Mouse (Mus musculus): ENCODE measurements around the gene Fxr2. TPM values are rescaled to one million over a fixed set of nuclear protein-coding genes. Genes with fewer than 3 reads are reported as not detected.

Gene Fxr2
- polyA plus RNA-seq, 1 experiment = 66.3 TPM

DNA sequence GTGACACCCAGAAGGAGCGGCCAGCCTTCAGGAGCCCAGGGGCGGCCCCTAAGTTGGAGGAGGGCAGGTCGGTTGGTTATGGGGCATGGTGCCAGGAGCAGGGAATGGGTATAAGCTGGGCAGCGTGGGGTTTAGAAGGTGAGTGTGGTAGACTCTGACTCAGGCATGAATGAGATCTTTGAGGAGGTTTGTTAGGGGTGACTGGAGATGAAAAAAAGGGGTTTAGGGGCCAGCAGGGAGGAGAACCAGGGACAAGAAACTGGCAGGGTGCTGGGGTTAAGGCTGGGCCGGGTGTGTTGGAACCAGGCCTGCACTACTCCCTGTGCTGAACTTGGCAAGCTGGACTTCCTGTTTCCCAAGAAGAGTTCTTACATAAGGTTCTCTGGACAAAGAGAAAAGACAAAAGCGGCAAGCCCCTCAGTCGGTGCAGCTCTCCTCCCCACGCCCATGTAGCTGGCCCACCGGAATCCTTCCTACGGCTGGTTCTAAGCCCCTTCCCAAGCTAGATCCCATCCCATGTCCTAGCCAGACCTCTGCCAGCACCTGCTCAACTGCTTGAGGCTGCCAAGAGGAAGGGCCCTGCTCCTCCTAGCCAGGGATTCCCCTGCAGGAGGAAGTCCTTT lies 52.8 kb downstream of the Fxr2 start, which contains the start of gene Tnfsf13:
Gene Tnfsf13 (minus strand): TSS at position 259 of the 623 bp plus-strand sequence.
- WGBS = 17% methylated on average over 10 of the region's 10 CpGs
- peak within 1 kb of the TSS; percentile 38 for H3K4me3 ChIP-seq (replicated peaks; ENCODE audit: control insufficient read depth, low read depth, low read length)
- peak within 1 kb of the TSS; percentile 86 for H3K27ac ChIP-seq (ENCODE audit: control insufficient read depth, insufficient read depth, low read depth, low read length, poor library complexity)

GRCm38 (mm10) chr11:69686377-69686776 lies 53.6 kb downstream of the Fxr2 start:
- no peak overlapping the region for H3K4me3 ChIP-seq (replicated peaks; ENCODE audit: control insufficient read depth, low read depth, low read length)
- WGBS = 42% methylated on average over 4 of the region's 4 CpGs

More for the DNA sequence above, 52.8 kb downstream of the Fxr2 start, which contains the start of gene Tnfsf13:
- peaks cover 3% of the 10 kb centered on the region for H3K4me1 ChIP-seq (ENCODE audit: control insufficient read depth, insufficient read depth, low read length)
- TF ChIP-seq CTCF (IDR thresholded peaks at IDR 0.05; ENCODE audit: control insufficient read depth, insufficient read depth, low read length) = no peak
- TF ChIP-seq POLR2A (IDR thresholded peaks at IDR 0.05; ENCODE audit: borderline replicate concordance, control insufficient read depth, low read depth, low read length) = no peak; the same call in 1 of the 2 replicates

GRCm38 (mm10) chr11:69687061-69687460 lies 54.3 kb downstream of the Fxr2 start:
- Histone ChIP-seq H3K27ac (ENCODE audit: control insufficient read depth, insufficient read depth, low read depth, low read length, poor library complexity) (no peak overlapping the region), H3K4me1 (ENCODE audit: control insufficient read depth, insufficient read depth, low read length) (peaks cover 3% of the 10 kb centered on the region)
- WGBS = 85% methylated on average over 5 of the region's 5 CpGs

More at GRCm38 (mm10) chr11:69686377-69686776, 53.6 kb downstream of the Fxr2 start:
- H3K27ac ChIP-seq (ENCODE audit: control insufficient read depth, insufficient read depth, low read depth, low read length, poor library complexity) = no peak overlapping the region
- H3K4me1 ChIP-seq (ENCODE audit: control insufficient read depth, insufficient read depth, low read length) = peaks cover 3% of the 10 kb centered on the region
- TF ChIP-seq CTCF (IDR thresholded peaks at IDR 0.05; ENCODE audit: control insufficient read depth, insufficient read depth, low read length) (no peak), POLR2A (IDR thresholded peaks at IDR 0.05; ENCODE audit: borderline replicate concordance, control insufficient read depth, low read depth, low read length) (no peak)

DNA sequence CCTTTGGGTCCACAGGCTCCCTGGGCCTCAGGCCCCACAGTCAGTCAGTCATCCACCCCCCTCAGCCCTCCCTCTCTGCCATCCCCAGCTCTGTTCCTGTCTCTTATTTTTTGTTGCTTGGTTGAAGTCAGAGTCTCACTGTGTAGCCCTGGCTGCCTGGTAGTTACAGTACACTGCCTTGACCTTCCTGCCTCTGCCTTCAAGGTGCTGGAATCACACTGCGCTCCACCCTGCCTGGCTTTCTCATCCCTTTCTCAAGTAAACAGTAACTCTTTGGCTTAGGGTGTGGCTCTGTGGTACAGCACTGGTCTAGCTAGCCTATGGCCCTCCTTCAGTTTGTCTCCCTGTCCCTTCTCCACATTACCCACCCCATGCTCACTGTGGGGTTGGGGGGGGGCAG lies 57.1 kb downstream of the Fxr2 start:
- no peak for TF ChIP-seq CTCF (IDR thresholded peaks at IDR 0.05; ENCODE audit: control insufficient read depth, insufficient read depth, low read length)
- TF ChIP-seq POLR2A (IDR thresholded peaks at IDR 0.05; ENCODE audit: borderline replicate concordance, control insufficient read depth, low read depth, low read length) = no peak
- peaks cover 3% of the 10 kb centered on the region for H3K4me1 ChIP-seq (ENCODE audit: control insufficient read depth, insufficient read depth, low read length)
- no peak overlapping the region for H3K27ac ChIP-seq (ENCODE audit: control insufficient read depth, insufficient read depth, low read depth, low read length, poor library complexity)
- WGBS = 94% methylated on average over 1 of the region's 1 CpGs
- H3K4me3 ChIP-seq (replicated peaks; ENCODE audit: control insufficient read depth, low read depth, low read length) = no peak overlapping the region

More at GRCm38 (mm10) chr11:69687061-69687460, 54.3 kb downstream of the Fxr2 start:
- TF ChIP-seq CTCF (IDR thresholded peaks at IDR 0.05; ENCODE audit: control insufficient read depth, insufficient read depth, low read length) (no peak), POLR2A (IDR thresholded peaks at IDR 0.05; ENCODE audit: borderline replicate concordance, control insufficient read depth, low read depth, low read length) (no peak)
- H3K4me3 ChIP-seq (replicated peaks; ENCODE audit: control insufficient read depth, low read depth, low read length) = no peak overlapping the region

- 45% methylated on average over 9 of the region's 9 CpGs for WGBS
- peaks cover 1% of the 10 kb centered on the region; the same call in 1 of the 2 replicates for H3K4me1 ChIP-seq (ENCODE audit: control insufficient read depth, insufficient read depth, low read length)
- no peak overlapping the region for H3K27ac ChIP-seq (ENCODE audit: control insufficient read depth, insufficient read depth, low read depth, low read length, poor library complexity)
- TF ChIP-seq POLR2A (IDR thresholded peaks at IDR 0.05; ENCODE audit: borderline replicate concordance, control insufficient read depth, low read depth, low read length) (no peak), CTCF (IDR thresholded peaks at IDR 0.05; ENCODE audit: control insufficient read depth, insufficient read depth, low read length) (no peak)
- no peak overlapping the region for H3K4me3 ChIP-seq (replicated peaks; ENCODE audit: control insufficient read depth, low read depth, low read length)
These were observed 59.5 kb downstream of the Fxr2 start for GRCm38 (mm10) chr11:69692196-69692811.

- WGBS = 83% methylated on average over 6 of the region's 6 CpGs
- no peak overlapping the region for H3K27ac ChIP-seq (ENCODE audit: control insufficient read depth, insufficient read depth, low read depth, low read length, poor library complexity)
- H3K4me1 ChIP-seq (ENCODE audit: control insufficient read depth, insufficient read depth, low read length) = peaks cover 1% of the 10 kb centered on the region; the same call in 1 of the 2 replicates
- no peak overlapping the region for H3K4me3 ChIP-seq (replicated peaks; ENCODE audit: control insufficient read depth, low read depth, low read length)
- TF ChIP-seq CTCF (IDR thresholded peaks at IDR 0.05; ENCODE audit: control insufficient read depth, insufficient read depth, low read length) = no peak
- TF ChIP-seq POLR2A (IDR thresholded peaks at IDR 0.05; ENCODE audit: borderline replicate concordance, control insufficient read depth, low read depth, low read length) = no peak
These were observed 60.1 kb downstream of the Fxr2 start for GRCm38 (mm10) chr11:69692863-69693262.

- WGBS = 66% methylated on average over 11 of the region's 11 CpGs
- no peak overlapping the region for H3K27ac ChIP-seq (ENCODE audit: control insufficient read depth, insufficient read depth, low read depth, low read length, poor library complexity)
- H3K4me3 ChIP-seq (replicated peaks; ENCODE audit: control insufficient read depth, low read depth, low read length) = no peak overlapping the region
- no peak for TF ChIP-seq CTCF (IDR thresholded peaks at IDR 0.05; ENCODE audit: control insufficient read depth, insufficient read depth, low read length)
- no peak for TF ChIP-seq POLR2A (IDR thresholded peaks at IDR 0.05; ENCODE audit: borderline replicate concordance, control insufficient read depth, low read depth, low read length)
- peaks cover 1% of the 10 kb centered on the region; the same call in 1 of the 2 replicates for H3K4me1 ChIP-seq (ENCODE audit: control insufficient read depth, insufficient read depth, low read length)
These were observed 60.7 kb downstream of the Fxr2 start for GRCm38 (mm10) chr11:69693421-69693965.

DNA sequence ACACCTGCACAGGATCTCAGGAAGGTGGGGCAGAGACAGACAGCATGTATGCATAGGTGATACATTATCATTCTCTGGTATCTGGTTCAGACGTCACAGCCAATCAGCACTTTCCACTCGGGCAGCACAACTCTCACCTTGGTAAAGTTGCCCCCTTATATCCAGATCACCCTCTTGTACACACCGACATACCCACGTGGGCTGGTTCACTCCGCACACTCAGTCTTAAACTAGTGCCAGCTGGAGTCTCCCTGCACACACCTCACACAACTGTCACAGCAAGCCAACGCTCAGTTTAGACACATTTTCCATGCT lies 62.2 kb downstream of the Fxr2 start:
- peak overlapping the region; percentile 50; the same call in 1 of the 2 replicates for H3K27ac ChIP-seq (ENCODE audit: control insufficient read depth, insufficient read depth, low read depth, low read length, poor library complexity)
- H3K4me3 ChIP-seq (replicated peaks; ENCODE audit: control insufficient read depth, low read depth, low read length) = peak overlapping the region; percentile 43
- no peak for TF ChIP-seq CTCF (IDR thresholded peaks at IDR 0.05; ENCODE audit: control insufficient read depth, insufficient read depth, low read length)
- TF ChIP-seq POLR2A (IDR thresholded peaks at IDR 0.05; ENCODE audit: borderline replicate concordance, control insufficient read depth, low read depth, low read length) = no peak
- H3K4me1 ChIP-seq (ENCODE audit: control insufficient read depth, insufficient read depth, low read length) = peaks cover 1% of the 10 kb centered on the region; the same call in 1 of the 2 replicates
- WGBS = 67% methylated on average over 6 of the region's 6 CpGs
